Mouse (Mus musculus): ENCODE data around the gene Sipa1l2. TPM values are rescaled to one million over a fixed set of nuclear protein-coding genes. Genes with fewer than 3 reads are reported as not detected.

Gene Sipa1l2
- polyA plus RNA-seq, 1 experiment = 47.6 TPM

- peaks cover 31% of the 10 kb centered on the region for H3K4me1 ChIP-seq (ENCODE audit: control insufficient read depth, insufficient read depth, low read length)
Measured at GRCm38 (mm10) chr8:125531640-125532039, 38.0 kb downstream of the Sipa1l2 start.

GRCm38 (mm10) chr8:125531088-125531438, 38.5 kb downstream of the Sipa1l2 start:
- no peak overlapping the region for H3K27ac ChIP-seq (ENCODE audit: insufficient read depth, low read depth, low read length)
- 56% methylated on average over 6 of the region's 6 CpGs for WGBS
- TF ChIP-seq CTCF (IDR thresholded peaks at IDR 0.05; ENCODE audit: insufficient read depth, low read depth, low read length) = no peak
- TF ChIP-seq POLR2A (IDR thresholded peaks at IDR 0.05; ENCODE audit: insufficient read depth, low read depth, low read length) = no peak
- peaks cover 32% of the 10 kb centered on the region for H3K4me1 ChIP-seq (ENCODE audit: control insufficient read depth, insufficient read depth, low read length)
- H3K4me3 ChIP-seq (ENCODE audit: insufficient read depth, low read depth, low read length) = no peak overlapping the region

More at GRCm38 (mm10) chr8:125531640-125532039, 38.0 kb downstream of the Sipa1l2 start:
- Histone ChIP-seq H3K27ac (ENCODE audit: insufficient read depth, low read depth, low read length) (no peak overlapping the region), H3K4me3 (ENCODE audit: insufficient read depth, low read depth, low read length) (no peak overlapping the region)
- TF ChIP-seq CTCF (IDR thresholded peaks at IDR 0.05; ENCODE audit: insufficient read depth, low read depth, low read length) (no peak), POLR2A (IDR thresholded peaks at IDR 0.05; ENCODE audit: insufficient read depth, low read depth, low read length) (no peak)
- 87% methylated on average over 1 of the region's 1 CpGs for WGBS

- no peak for TF ChIP-seq CTCF (IDR thresholded peaks at IDR 0.05; ENCODE audit: insufficient read depth, low read depth, low read length)
- TF ChIP-seq POLR2A (IDR thresholded peaks at IDR 0.05; ENCODE audit: insufficient read depth, low read depth, low read length) = no peak
- 65% methylated on average over 15 of the region's 15 CpGs for WGBS
- H3K27ac ChIP-seq (ENCODE audit: insufficient read depth, low read depth, low read length) = no peak overlapping the region
- H3K4me3 ChIP-seq (ENCODE audit: insufficient read depth, low read depth, low read length) = no peak overlapping the region
- peaks cover 36% of the 10 kb centered on the region for H3K4me1 ChIP-seq (ENCODE audit: control insufficient read depth, insufficient read depth, low read length)
Measured at GRCm38 (mm10) chr8:125530187-125531087, 39.2 kb downstream of the Sipa1l2 start.

- H3K27ac ChIP-seq (ENCODE audit: insufficient read depth, low read depth, low read length) = no peak overlapping the region
- peaks cover 36% of the 10 kb centered on the region for H3K4me1 ChIP-seq (ENCODE audit: control insufficient read depth, insufficient read depth, low read length)
- no peak for TF ChIP-seq CTCF (IDR thresholded peaks at IDR 0.05; ENCODE audit: insufficient read depth, low read depth, low read length)
- TF ChIP-seq POLR2A (IDR thresholded peaks at IDR 0.05; ENCODE audit: insufficient read depth, low read depth, low read length) = no peak
- 58% methylated on average over 6 of the region's 6 CpGs for WGBS
- H3K4me3 ChIP-seq (ENCODE audit: insufficient read depth, low read depth, low read length) = no peak overlapping the region
Measured at GRCm38 (mm10) chr8:125529019-125529418, 40.6 kb downstream of the Sipa1l2 start.

DNA sequence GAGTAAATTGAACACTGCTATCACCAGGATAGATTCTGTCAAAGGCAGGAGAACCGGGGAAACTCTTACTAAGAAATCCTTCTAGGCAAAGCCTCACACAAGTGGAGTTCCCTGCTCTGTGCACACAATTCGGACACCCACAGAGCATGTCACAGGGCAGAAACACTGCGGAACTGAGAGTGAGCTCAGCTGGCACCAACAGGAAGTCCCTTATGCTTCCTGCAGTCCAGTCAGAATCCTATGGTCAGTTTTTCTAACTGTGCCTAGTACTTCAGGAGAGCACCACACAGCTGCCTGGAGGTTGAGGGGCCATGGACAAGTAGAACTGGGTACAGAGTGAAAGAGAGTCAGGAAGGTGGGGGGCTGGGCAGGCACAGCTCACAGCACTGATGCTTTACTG, 41.7 kb downstream of the Sipa1l2 start:
- TF ChIP-seq POLR2A (IDR thresholded peaks at IDR 0.05; ENCODE audit: insufficient read depth, low read depth, low read length) (no peak), CTCF (IDR thresholded peaks at IDR 0.05; ENCODE audit: insufficient read depth, low read depth, low read length) (no peak)
- Histone ChIP-seq H3K4me1 (ENCODE audit: control insufficient read depth, insufficient read depth, low read length) (peaks cover 30% of the 10 kb centered on the region), H3K27ac (ENCODE audit: insufficient read depth, low read depth, low read length) (no peak overlapping the region), H3K4me3 (ENCODE audit: insufficient read depth, low read depth, low read length) (no peak overlapping the region)
- 78% methylated on average over 3 of the region's 3 CpGs for WGBS

GRCm38 (mm10) chr8:125526999-125527398, 42.6 kb downstream of the Sipa1l2 start:
- TF ChIP-seq CTCF (IDR thresholded peaks at IDR 0.05; ENCODE audit: insufficient read depth, low read depth, low read length) (no peak), POLR2A (IDR thresholded peaks at IDR 0.05; ENCODE audit: insufficient read depth, low read depth, low read length) (no peak)
- WGBS = 29% methylated on average over 7 of the region's 7 CpGs
- Histone ChIP-seq H3K4me3 (ENCODE audit: insufficient read depth, low read depth, low read length) (no peak overlapping the region), H3K27ac (ENCODE audit: insufficient read depth, low read depth, low read length) (no peak overlapping the region), H3K4me1 (ENCODE audit: control insufficient read depth, insufficient read depth, low read length) (peaks cover 23% of the 10 kb centered on the region)

DNA sequence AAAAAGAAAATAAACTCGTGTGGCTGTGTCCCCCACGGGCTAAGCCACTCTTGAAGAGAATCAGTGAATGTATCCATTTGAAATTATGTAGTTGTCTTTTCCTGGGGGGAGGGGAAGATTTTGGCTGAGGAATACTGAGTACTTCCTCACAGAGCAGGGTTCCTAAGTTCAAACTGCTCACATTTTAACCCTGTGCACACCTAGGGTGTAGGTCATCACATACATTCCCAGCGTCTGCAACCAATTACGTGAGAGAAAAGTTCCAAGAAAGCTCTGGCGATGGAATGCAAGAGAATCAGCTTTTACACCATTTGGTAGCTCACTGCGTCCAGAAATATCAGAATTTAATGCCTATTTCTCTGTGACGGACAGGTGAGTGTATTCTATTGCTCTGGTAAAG, 43.0 kb downstream of the Sipa1l2 start:
- no peak for TF ChIP-seq CTCF (IDR thresholded peaks at IDR 0.05; ENCODE audit: insufficient read depth, low read depth, low read length)
- no peak for TF ChIP-seq POLR2A (IDR thresholded peaks at IDR 0.05; ENCODE audit: insufficient read depth, low read depth, low read length)
- no peak overlapping the region for H3K27ac ChIP-seq (ENCODE audit: insufficient read depth, low read depth, low read length)
- 69% methylated on average over 7 of the region's 7 CpGs for WGBS
- peaks cover 25% of the 10 kb centered on the region for H3K4me1 ChIP-seq (ENCODE audit: control insufficient read depth, insufficient read depth, low read length)
- no peak overlapping the region for H3K4me3 ChIP-seq (ENCODE audit: insufficient read depth, low read depth, low read length)

DNA sequence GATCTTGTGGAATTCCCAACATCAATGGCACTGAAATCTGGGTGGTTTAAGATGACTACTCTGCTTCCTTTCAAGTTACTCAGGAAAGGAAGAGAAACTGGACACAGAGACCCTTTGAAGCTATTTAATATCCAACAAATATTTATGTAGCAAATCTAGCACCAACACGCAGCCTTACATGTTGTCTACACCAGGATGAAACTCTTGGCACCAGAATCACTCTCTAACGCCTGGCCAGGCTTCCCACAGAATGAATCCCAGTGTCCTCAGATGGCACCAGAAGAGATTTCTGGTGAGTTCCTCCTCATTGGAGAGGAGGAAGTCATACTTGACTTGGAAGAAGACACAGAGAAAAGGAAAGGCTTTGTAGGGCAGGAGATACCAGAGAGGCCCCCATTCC, 45.1 kb downstream of the Sipa1l2 start:
- WGBS = 80% methylated on average over 2 of the region's 2 CpGs
- no peak for TF ChIP-seq POLR2A (IDR thresholded peaks at IDR 0.05; ENCODE audit: insufficient read depth, low read depth, low read length)
- TF ChIP-seq CTCF (IDR thresholded peaks at IDR 0.05; ENCODE audit: insufficient read depth, low read depth, low read length) = no peak
- no peak overlapping the region for H3K4me3 ChIP-seq (ENCODE audit: insufficient read depth, low read depth, low read length)
- peaks cover 22% of the 10 kb centered on the region for H3K4me1 ChIP-seq (ENCODE audit: control insufficient read depth, insufficient read depth, low read length)
- no peak overlapping the region for H3K27ac ChIP-seq (ENCODE audit: insufficient read depth, low read depth, low read length)

DNA sequence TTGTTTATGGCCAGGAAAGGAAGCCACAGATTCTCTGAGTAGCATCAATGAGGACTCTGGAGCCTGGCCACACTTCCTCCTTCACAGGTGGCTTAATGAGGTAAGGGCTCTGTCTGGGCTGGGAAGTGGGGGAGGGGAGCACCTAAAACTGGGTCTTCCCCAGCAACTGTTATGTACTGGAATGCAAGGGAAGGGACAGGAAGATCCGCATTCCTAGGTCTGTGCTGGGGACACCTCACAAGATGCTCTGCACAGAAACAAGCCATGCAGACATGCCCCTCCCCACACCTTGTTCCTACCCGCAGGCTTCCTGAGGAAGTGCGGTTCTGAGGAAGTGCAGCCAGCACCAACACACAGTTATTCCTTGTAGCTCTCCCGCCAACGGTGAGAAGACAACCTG, 46.4 kb downstream of the Sipa1l2 start:
- TF ChIP-seq CTCF (IDR thresholded peaks at IDR 0.05; ENCODE audit: insufficient read depth, low read depth, low read length) (no peak), POLR2A (IDR thresholded peaks at IDR 0.05; ENCODE audit: insufficient read depth, low read depth, low read length) (no peak)
- WGBS = 84% methylated on average over 5 of the region's 5 CpGs
- Histone ChIP-seq H3K4me1 (ENCODE audit: control insufficient read depth, insufficient read depth, low read length) (peaks cover 26% of the 10 kb centered on the region), H3K27ac (ENCODE audit: insufficient read depth, low read depth, low read length) (no peak overlapping the region), H3K4me3 (ENCODE audit: insufficient read depth, low read depth, low read length) (no peak overlapping the region)

All from olfactory bulb, adult 2 months (tissue).